Mouse (Mus musculus) liver, adult (tissue): ENCODE data around the gene Nxpe2.

Experiments
- GATA4 ChIP-seq: IDR thresholded peaks from 2 replicates; pipeline ENCODE4 v1.6.1; 2014; ENCODE audit warnings: mild to moderate bottlenecking, low read length; ENCODE audit not compliant: insufficient replicate concordance

Gene Nxpe2

GRCm38 (mm10) chr9:48326338-48326737 is 26.9 kb downstream of the Nxpe2 start:
- no peak for TF ChIP-seq GATA4

DNA sequence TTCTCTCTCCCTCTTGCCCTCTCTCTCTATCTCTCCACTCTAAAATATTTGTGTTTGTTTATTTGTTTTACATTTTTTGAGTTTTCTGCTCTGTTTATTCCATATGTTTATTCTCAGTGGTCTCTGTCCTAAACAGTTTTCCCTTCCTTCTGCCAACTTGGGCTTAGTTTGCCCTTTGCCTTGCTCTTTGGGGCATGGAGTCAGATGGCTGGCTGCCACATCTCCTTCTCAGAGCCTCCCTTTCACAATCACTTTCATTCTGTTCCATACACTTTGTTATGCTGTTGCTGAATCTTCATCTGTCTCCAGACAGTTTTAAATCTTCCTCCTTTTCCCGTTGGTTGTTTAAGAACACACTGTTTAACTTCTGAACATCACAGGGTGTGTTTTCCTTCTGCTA is 37.4 kb downstream of the Nxpe2 start:
- no peak for TF ChIP-seq GATA4

- TF ChIP-seq GATA4: no peak
These were observed 39.1 kb downstream of the Nxpe2 start for GRCm38 (mm10) chr9:48314194-48314593.

- no peak for TF ChIP-seq GATA4
These were observed 42.0 kb downstream of the Nxpe2 start for GRCm38 (mm10) chr9:48311241-48311640.

GRCm38 (mm10) chr9:48303564-48303963 is 49.7 kb downstream of the Nxpe2 start:
- peak; percentile 58; the same call in 1 of the 2 replicates for TF ChIP-seq GATA4

DNA sequence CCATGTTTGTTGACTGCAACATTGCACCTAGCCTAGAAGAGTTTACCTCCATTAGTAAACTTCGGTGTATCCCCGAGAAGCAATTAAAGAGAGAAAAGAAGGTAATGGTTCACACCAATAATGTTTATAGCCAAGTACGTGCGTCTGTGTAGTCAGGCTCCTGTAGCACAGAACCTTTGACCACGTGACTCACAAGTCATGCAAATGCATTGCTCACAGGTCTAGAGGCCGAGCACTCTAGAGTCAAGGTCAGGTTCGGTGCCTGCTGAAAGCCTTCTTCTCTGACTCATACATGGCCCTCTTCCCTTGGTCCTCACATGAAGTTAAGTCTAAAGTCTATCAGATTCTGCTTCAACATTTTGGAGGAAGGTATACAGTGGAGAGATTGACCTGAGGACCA is 54.3 kb downstream of the Nxpe2 start:
- TF ChIP-seq GATA4: no peak

GRCm38 (mm10) chr9:48294754-48295153 is 58.5 kb downstream of the Nxpe2 start:
- TF ChIP-seq GATA4: no peak

GRCm38 (mm10) chr9:48290281-48290680 is 63.0 kb downstream of the Nxpe2 start:
- no peak for TF ChIP-seq GATA4

GRCm38 (mm10) chr9:48284221-48284620 is 69.0 kb downstream of the Nxpe2 start:
- TF ChIP-seq GATA4: peak; percentile 44; the same call in 1 of the 2 replicates

GRCm38 (mm10) chr9:48276831-48277230 is 76.4 kb downstream of the Nxpe2 start:
- no peak for TF ChIP-seq GATA4
